Mouse (Mus musculus) layer of hippocampus, postnatal 25 days (tissue): ENCODE measurements at regions not wholly inside any gene's neighbourhood (a gene's known extent, or its start where the extent isn't known, plus 50 kb on each side); places are given as distances from the start of the nearest gene placed in this dataset.
"Not testable (repeated sequence)": the region's sequence is repeated elsewhere in the genome, so short reads cannot be mapped to it uniquely, and the experiment has no call there.

Experiments used
- DNase-seq, 2 experiments: peaks; one replicate each; pipeline ENCODE4 v3.0.0; 2022; ENCODE audit warnings: mixed read lengths in 2 of 2, low spot score in 1 of 2; ENCODE audit errors: extremely low spot score in 1 of 2

DNA sequence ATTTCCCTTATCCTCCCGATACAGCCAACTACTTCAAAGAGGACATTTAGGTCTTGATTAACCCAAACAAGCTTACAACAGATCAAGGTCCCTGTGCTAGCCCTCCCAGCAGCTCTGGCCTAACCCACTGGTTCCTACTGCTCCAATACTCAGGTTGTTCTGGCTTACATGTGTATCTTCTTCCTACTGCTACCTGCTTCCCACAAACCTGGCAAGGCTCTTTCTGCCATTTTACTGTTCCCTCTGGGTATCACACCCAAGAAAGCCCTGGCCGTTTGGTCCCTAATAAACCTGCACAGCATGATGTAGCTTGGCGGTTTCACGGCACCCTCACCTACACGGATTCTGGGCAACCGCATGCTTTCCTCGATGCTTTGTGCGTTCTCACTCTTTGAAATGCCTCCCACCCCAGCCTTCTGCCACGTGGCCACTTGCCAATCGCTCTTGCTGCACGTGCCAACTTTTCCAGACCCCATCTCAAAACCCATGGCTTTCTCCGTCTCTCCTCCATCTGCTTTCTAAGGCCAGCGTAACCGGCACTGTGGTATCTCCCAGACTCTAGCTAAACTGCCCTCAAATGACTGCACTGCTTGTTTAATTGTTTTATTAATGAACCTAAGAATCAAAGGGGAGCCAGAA is 758.4 kb upstream of the Map3k7 start:
- peak; percentile 9 to 29 for DNase-seq

DNA sequence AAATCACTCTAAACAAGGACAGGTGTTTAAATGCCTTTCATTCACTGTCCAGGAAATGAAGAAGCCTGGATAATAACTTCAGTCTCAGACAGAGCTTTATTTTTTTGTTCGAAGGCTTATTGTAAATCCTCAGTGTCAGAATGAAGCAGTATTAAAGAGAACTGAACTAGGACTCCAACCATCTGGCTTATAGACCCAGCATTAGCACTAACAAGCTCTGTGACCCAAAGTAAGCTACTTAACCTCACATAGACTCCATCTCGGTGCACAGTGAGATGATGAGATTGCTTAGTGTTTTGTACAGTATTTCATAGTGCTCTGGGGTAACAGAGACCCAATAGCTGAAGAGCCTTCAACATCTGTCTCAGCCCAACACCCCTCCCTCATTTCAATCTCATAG is 738.2 kb upstream of the Map3k7 start:
- DNase-seq, result no peak

DNA sequence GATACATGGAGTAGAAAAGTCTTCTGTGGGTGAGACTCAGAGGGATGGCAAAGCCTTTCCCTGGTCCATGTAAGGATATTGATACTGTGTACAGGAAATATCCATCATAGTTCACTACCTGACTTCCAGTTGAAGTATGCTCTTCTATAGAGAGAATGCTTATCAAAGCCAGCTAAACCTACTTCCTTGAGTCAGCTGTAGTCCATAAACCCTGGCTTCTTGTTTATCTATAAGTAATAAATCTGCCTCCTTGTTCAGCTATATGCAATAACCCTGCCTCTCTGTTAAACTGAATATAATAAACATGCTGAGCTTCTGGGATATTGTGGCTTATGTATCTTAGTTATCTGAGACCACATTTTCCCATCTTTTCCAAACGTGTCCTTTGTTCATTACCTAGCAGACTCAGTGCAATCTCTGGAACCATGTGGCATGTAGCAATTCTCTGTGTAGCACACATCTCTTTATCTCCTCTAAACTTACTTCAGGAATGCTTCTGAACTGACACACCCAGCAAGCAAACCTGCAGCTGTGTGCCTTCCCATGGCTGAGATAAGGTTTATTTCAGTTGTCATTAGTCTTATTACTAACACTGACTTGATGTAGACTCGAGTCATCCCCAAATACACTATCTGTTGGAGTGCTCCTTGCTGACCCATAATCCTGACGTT is 694.9 kb upstream of the Map3k7 start:
- DNase-seq, result no peak

DNA sequence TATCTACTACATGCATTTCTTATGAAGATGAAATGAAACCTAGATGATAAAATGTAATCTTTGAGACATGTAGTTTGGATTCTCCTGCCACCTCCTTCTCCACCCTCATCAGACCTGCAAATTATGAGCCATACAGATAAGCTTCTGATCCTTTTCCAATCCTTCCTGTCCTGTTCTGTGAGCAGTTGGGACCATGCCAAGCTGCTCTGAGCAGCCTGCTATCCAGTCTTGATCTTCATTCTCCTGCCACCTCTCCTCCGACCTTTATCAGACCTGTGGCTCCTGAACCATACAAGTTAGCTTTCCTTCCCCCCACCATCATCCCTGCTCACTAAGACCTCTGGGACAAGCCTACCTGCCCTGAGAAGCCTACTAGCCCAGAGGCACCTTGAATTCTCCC is 689.8 kb upstream of the Map3k7 start:
- DNase-seq, result no peak

DNA sequence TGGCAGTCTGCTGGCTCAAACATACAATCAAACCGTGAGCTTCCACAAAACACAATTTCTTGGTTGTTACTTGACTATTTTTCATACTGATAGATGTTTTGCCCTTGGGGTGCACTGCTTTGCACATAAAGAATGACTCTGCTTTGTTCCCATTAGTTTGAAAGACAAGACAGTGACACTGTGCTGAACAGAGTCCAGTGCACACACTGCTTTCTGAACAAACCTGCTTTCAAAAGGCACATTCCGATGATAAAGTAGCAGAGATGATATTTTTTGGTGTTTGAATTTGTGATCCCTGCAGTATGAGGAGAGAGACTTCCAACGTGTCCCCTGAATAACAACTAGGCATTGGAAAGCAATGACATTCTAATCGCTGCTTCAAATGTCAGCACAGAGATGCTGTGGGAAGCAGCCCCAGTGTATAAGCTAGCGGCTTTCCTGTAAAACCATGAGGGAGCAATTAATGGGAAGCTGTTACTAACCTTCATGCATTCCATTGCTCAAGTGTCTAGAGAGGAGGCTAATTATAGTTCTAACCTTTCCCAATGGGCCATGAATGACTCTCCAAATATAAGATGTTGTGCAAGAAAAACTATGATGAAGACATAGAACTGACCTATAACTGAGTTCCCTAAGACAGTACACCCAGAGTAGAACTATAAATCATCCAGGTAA is 673.5 kb upstream of the Map3k7 start:
- no peak for DNase-seq

DNA sequence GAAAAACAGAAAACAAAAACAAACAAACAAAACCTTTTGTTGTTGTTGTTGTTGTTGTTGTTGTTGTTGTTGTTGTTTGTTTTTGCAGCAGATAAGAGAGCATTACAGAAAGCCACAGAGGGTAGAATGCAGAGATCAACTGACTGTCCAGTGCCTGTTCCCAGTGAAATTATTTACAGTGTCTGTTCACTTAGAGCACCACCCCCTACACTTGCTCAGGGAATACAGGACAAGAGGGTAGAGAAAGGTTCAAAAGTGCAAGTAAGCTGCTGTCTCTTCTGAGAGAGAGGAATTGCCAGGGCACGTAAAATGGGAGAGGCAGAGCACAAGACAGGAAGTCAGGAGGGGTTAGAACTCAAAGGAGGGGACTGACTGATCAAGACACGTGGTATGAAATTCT is 670.1 kb upstream of the Map3k7 start:
- DNase-seq, result no peak

DNA sequence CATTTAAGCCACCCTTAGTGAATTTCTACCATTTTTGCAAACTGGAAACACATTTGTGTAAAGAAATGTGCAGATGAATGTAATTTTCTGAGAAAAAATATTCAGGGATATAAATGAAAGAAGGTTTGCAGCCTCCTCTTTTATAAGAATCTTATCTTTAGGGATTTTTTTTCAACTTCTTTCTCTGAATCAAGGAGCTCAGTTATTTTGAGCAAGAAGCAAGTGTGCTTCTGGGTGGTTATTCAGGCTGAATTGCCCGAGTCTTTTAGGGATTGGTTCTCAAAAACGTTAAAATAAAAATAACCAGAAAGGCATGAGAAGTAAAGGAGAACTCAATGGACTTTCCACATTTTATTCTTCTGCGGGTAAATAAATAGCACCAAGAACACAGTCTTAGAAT is 666.0 kb upstream of the Map3k7 start:
- DNase-seq, result no peak

DNA sequence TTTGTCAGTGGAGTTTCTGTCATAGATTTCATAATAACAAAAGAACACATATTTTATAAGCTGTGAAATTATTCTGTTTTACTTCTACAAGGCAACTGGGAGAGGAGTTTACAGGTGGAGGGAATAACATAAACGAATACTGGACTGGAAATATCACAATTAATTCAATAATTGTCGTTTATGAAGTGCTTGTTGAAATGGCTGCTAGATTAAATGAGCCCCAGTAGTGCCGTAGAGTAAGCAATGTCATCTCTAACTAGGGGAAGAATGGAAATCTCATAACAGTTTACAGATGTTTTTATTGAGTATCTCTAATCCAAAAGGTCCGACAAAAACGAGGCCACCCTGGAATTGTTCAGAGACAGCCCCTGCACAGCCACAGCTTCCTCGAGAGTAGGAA is 644.6 kb upstream of the Map3k7 start:
- no peak for DNase-seq

DNA sequence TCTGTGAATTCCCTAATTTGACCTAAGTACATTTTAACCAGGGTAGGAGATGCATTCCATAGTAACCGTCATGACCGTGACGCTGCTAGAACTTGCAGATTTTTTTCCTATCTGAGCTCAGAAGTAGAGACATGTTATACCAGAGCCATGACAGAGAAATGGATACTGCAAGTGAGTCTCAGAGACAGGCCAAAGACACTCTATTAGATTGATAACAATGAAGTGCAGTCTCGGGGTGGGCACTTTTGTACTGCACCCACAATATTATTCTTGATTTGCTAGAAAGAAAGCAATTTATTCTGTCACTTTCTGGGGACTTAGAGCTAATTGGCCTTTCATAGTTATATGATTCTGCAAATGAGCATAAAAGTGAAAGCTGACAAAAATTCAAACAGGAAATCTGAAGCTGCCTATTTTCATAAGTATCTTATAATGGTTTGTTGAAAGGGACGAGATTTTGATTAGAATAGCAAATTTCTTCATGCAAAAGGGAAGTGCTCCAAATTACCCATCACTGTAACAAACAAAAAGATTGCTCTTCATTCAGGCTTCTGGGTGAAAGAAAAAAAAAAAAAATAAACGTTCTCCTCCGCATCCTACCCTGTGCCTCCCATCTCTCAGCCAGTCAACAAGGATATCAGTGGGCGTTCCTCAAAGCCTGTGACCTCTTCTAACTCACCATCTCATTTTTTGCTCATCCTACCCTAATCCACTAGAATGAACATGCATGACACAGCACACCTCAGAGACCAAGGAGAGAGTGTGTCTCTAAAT is 643.0 kb upstream of the Map3k7 start:
- DNase-seq, result no peak

DNA sequence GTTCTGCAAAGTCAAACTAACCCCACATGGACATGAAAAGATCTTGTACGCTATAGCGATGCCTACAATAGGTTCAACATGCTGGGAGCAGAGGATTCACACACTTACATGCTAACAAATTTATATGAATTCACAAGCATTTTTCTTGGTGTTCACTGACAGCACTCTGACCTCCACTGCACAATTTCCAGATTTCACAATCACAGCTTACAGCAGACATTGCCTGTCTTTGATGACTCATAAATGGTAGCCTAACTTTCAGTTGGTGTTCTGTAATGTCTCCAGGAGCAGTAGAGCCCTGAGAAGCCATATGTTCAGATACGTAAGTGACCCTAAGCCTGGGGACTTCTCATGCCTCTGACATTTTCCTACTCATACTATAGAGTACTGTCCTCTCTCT is 640.1 kb upstream of the Map3k7 start:
- DNase-seq, result no peak

DNA sequence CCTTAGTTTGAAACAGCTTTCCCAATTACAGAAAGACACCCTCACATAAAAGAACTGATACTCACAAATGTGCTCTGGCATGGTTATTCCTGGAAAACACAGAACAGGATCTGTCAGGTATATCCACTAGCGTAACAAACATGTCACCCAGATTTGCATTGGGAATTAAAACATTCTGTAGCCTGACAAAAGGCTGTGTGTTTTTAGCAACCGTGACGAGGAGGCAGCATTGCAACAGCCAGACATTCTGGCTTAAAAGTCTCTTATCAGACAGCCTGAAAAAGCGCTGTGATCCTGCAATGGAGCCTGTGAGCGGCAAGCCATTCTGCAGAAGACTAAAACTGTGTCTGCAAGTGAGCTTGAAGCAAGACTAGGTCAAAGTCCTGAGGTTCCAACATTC is 635.1 kb upstream of the Map3k7 start:
- DNase-seq, result no peak

DNA sequence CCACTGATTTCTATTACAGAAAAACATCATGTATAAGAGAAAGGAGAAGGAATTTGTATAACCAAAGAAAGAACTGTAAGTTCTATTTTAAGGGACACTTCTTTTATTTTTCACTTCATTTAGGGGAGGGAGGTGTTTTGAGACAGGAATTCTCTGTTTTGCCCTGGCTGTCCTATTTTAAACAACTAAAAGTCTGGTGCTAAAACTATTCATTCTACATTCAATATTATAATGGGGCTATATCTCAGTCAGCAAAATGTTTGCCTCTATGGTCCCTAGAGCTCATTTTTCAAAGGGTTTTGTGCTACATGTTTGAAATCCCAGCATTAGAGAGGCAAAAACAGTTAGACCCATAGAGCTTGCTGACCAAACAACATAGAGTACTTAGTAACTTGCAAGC is 632.8 kb upstream of the Map3k7 start:
- no peak for DNase-seq

DNA sequence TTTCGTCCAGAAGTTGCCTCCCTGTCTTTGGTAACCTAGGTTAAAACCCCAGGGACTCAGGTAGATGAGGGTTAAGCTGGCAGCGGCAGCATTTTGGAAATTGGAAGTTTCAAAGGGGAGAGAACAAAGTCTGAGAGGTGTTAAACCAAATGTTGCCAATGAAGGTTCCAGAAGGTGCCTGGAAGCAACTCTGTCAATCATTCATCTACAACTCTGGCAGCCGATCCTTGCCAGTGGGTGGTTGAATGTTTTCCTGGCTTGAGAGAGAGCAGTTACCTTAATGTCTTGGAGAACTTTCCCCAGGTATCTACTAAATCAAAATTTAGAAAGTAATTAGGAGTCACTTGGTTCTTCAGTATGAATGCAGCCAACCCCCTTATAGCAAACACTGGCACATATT is 628.2 kb upstream of the Map3k7 start:
- no peak for DNase-seq

DNA sequence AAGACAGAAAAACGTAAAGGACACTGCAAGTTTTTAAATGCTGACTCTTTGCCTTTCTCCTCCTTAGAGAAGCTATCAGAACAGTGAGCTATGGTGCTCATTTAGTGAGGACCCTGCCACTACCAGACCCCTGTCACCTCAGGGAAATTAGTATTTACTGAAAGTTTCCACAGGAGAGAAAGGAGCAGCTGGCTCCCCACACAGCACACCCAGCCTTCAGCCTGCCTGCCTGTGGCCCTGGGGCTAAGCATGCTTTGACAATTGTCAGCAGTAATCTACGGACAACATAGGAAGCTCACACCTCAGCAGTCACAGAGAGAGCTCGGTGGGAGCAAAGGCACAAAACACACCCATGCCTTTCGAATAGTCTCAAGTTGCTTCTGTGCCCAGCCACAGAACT is 625.9 kb upstream of the Map3k7 start:
- no peak for DNase-seq

DNA sequence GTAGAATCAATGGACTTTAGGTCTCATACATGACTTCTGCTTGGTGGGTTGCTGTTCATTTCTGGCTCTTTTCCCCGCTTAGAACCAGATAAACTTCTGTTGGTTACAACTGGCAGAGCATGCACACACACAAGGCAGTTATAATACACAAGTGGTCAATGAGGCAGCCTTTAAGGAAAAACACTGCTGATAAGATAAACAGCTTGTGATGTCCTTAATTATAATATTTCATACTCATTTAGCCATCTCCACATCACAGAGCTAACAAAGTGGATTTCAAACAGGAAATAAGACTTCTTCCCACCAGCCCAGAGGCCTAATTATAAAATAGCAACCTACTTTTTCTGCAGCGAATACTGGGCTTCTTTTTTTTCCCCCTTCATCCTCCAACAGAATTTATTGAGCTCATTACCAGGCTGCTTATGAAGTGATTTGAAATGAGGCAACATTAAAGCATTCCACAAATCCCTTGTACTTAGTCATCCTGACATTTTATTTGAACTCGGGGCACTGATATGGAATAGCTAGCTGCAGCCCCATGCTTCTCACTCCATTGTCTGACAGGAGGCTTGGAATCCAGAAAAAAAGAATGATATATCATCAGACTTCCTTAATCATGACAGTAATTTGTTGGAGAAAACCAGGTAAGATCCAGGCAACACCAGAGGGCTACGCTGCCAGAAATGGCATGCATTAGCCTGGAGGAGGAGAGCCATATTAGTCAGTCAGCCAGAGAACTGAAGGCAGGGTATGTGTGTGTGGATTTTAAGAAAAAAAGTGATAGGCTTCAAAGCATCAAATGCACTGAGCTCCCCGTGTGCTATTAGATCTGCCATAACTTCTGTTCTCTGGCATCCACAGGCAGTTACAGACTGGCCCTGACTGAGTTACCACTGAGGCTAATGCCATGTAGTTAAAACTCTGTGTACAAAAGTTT is 620.3 kb upstream of the Map3k7 start:
- no peak for DNase-seq

DNA sequence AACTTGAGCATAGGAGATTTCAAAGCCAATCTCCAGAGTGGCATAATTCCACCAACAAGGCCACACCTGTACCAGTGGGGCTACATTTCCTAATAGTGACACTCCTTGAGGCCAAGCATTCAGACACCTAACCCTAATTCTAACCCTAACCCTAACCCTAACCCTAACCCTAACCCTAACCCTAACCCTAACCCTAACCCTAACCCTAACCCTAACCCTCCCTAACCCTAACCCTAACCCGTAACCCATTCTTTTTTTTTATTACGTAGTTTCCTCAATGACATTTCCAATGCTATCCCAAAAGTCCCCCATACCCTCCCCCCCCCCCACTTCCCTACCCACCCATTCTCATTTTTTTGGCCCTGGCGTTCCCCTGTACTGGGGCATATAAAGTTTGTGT is 609.9 kb upstream of the Map3k7 start:
- DNase-seq, result not testable (repeated sequence)

DNA sequence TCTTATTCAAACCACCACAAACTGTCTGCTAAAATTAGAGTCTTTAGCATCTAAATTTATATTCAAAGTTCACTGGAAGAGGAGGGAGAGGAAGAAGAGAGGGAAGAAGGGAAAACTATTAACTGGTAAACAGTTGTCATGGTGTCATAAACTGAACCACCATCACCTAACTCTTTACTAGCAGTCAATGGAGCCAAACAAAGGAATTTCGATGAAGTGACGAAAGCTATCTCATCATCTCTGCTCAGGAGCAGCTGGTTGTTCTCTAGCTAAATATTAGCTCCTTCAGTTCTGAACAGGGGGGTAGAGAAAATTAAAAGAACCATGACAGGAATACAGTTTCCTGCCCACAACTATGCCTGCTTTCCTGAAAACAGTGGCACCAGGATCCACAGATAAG is 608.9 kb upstream of the Map3k7 start:
- no peak for DNase-seq

DNA sequence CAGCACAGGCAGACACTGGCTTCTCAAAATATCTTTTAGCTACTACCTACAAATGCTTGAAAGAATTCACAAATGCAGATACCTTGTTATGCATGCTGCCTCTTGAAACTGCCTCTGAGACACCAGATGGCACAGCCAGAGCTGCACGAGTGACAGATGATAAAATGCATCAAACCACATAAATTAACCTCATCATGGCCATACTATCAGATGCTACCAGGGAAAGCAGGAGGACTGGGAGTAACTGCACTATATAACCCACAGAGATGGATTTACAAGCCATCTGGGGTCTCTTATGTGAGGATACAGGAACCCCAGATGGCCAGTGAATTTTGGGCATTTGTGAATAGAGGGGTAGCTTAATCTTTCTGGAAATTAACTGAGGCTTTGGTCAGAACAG is 597.7 kb upstream of the Map3k7 start:
- no peak for DNase-seq

DNA sequence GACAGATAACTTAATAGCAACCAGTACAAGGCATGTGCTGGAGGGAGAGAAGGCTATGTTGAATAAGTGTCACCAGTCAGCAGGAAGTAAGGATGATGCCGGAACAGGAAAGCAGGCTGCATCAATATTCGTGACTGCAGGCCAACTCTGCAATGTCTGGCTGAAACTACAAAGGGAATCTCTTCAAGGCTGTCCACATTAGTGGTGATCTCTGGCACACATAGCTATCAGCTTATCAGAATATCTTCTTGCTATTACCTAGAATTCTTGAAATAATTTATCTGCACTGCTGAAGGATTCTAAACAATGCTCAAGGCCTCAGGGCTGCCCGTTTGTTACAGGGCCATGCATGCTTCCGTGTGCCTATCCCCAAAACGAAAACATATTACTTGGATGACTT is 596.9 kb upstream of the Map3k7 start:
- no peak for DNase-seq

DNA sequence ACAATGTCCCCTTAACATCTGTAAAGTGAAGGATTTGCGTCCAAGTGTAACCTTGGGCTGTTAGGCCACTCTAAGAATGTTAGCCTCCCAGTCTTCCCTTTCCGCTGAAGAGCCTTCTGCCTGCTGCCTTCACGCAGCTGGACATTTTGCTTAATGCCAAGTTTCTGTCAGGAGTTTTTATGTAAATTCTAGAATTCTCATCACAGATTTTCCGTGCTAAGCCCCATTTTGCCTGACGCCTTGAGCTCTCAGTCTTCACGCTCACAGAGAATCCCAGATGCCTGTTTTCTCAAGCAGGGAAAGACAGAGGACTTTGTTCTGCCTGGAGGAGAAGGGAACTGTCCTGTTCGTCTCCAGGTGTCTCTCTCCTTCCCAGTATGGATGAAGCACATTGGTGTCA is 593.8 kb upstream of the Map3k7 start:
- DNase-seq, result no peak
